Mouse (Mus musculus) lung, postnatal 0 days (tissue): ENCODE results near the gene Plppr1. TPM values are rescaled to one million over a fixed set of nuclear protein-coding genes. Genes with fewer than 3 reads are reported as not detected.

ENCODE experiments used
- ATAC-seq: fragments of 200-750 bp; cut with Nextera tagmentation; 2 replicates; pipeline ENCODE4 v1.8.0; 2017; ENCODE audit warnings: moderate library complexity
- DNase-seq: peaks from one replicate; pipeline ENCODE4 v3.0.0-alpha.2; 2016; ENCODE audit warnings: low spot score
- H3K27ac ChIP-seq: fragments of 300-500 bp; sonication (generic); 2 replicates; pipeline ENCODE4 v1.5.1; 2014; ENCODE audit warnings: antibody characterized with exemption, mild to moderate bottlenecking, low read length, mixed read lengths
- H3K27me3 ChIP-seq: fragments of 300-500 bp; sonication (generic); replicated peaks from 2 replicates; pipeline ENCODE4 v1.6.1; 2014; ENCODE audit warnings: low read length, mixed read lengths; ENCODE audit not compliant: insufficient read depth
- H3K36me3 ChIP-seq: fragments of 300-500 bp; sonication (generic); 2 replicates; pipeline ENCODE4 v1.6.1; 2014; ENCODE audit warnings: low read length, mixed read lengths; ENCODE audit not compliant: insufficient read depth
- H3K4me1 ChIP-seq: fragments of 300-500 bp; sonication (generic); 2 replicates; pipeline ENCODE4 v1.6.1; 2014; ENCODE audit warnings: antibody characterized with exemption, low read depth, low read length, mixed read lengths; ENCODE audit not compliant: insufficient read depth
- H3K4me2 ChIP-seq: fragments of 300-500 bp; sonication (generic); replicated peaks from 2 replicates; pipeline ENCODE4 v1.6.1; 2014; ENCODE audit warnings: low read depth, mild to moderate bottlenecking, low read length, moderate library complexity, mixed read lengths
- H3K4me3 ChIP-seq: fragments of 300-500 bp; sonication (generic); 2 replicates; pipeline ENCODE4 v1.5.1; 2014; ENCODE audit warnings: low read depth, low read length
- H3K9ac ChIP-seq: fragments of 300-500 bp; sonication (generic); replicated peaks from 2 replicates; pipeline ENCODE4 v1.6.1; 2014; ENCODE audit warnings: low read depth, mild to moderate bottlenecking
- H3K9me3 ChIP-seq: fragments of 300-500 bp; sonication (generic); 2 replicates; pipeline ENCODE4 v1.6.1; 2016; ENCODE audit warnings: low read length, mixed read lengths
- CTCF ChIP-seq: IDR thresholded peaks from 2 replicates; pipeline ENCODE4 v1.5.1; 2016; ENCODE audit warnings: antibody characterized with exemption, mild to moderate bottlenecking
- EP300 ChIP-seq: IDR thresholded peaks from 2 replicates; pipeline ENCODE4 v1.6.1; 2016; ENCODE audit warnings: antibody characterized with exemption, mild to moderate bottlenecking, control low read depth
- WGBS: fragments of 180-500 bp; shearing (Covaris S2); extraction: QIAGEN DNeasy Blood & Tissue Kit; methylation state at CpG from one replicate; pipeline ENCODE4 v1.1.7; 2014; 5-methylcytosine and 5-hydroxymethylcytosine counted together
- polyA plus RNA-seq: library from polyadenylated mRNA; unstranded; fragments of >200 nt; fragmentation: Nextera tagmentation; extraction: Ambion mirVana; gene quantifications from 2 replicates; pipeline ENCODE4 v1.2.1, GENCODE M21; 2015

Gene Plppr1
- polyA plus RNA-seq: 0.11 and 0.21 TPM in 2 replicates

GRCm38 (mm10) chr4:49059021-49059401 is at the start of gene Plppr1:
Plppr1 (plus strand) TSS chr4:49059273.
- no peak within 1 kb of the TSS for H3K27ac ChIP-seq
- DNase-seq (peak; percentile 29), ATAC-seq (peak; percentile 67)
- H3K36me3 ChIP-seq: no peaks in the 10 kb centered on the region
- TF ChIP-seq EP300: no peak
- no peak for TF ChIP-seq CTCF
- WGBS: 0% methylated on average over 19 of the region's 21 CpGs
- 0 out of 2 replicates have a peak, but pooled peaks cover 4% of the 10 kb centered on the region for H3K4me1 ChIP-seq
- H3K4me2 ChIP-seq: peak within 1 kb of the TSS; percentile 91
- peak within 1 kb of the TSS; percentile 46 for H3K4me3 ChIP-seq
- H3K9me3 ChIP-seq: no peaks in the 10 kb centered on the region
- H3K9ac ChIP-seq: no peak within 1 kb of the TSS
- H3K27me3 ChIP-seq: peaks cover 6% of the 10 kb centered on the region; the same call in 1 of the 2 replicates

GRCm38 (mm10) chr4:49016701-49017100 is 42.4 kb upstream of the Plppr1 start:
- Histone ChIP-seq H3K36me3 (no peaks in the 10 kb centered on the region), H3K4me2 (no peak overlapping the region), H3K27ac (no peak overlapping the region), H3K9ac (no peak overlapping the region), H3K4me1 (no peaks in the 10 kb centered on the region), H3K9me3 (no peaks in the 10 kb centered on the region), H3K27me3 (no peaks in the 10 kb centered on the region), H3K4me3 (no peak overlapping the region)
- ATAC-seq: no peak
- TF ChIP-seq EP300 (no peak), CTCF (no peak)
- DNase-seq: no peak

- Histone ChIP-seq H3K9me3 (no peaks in the 10 kb centered on the region), H3K4me1 (no peaks in the 10 kb centered on the region), H3K36me3 (no peaks in the 10 kb centered on the region), H3K4me2 (no peak overlapping the region), H3K27me3 (no peaks in the 10 kb centered on the region), H3K27ac (no peak overlapping the region), H3K4me3 (no peak overlapping the region), H3K9ac (no peak overlapping the region)
- TF ChIP-seq CTCF (no peak), EP300 (no peak)
- ATAC-seq (no peak), DNase-seq (no peak)
- 74% methylated on average over 1 of the region's 1 CpGs for WGBS
These were observed 35.9 kb upstream of the Plppr1 start for GRCm38 (mm10) chr4:49023221-49023620.

- WGBS: 43% methylated on average over 4 of the region's 4 CpGs
- Histone ChIP-seq H3K27me3 (no peaks in the 10 kb centered on the region), H3K9ac (no peak overlapping the region), H3K27ac (no peak overlapping the region), H3K36me3 (no peaks in the 10 kb centered on the region), H3K4me2 (no peak overlapping the region), H3K4me1 (no peaks in the 10 kb centered on the region), H3K4me3 (no peak overlapping the region), H3K9me3 (no peaks in the 10 kb centered on the region)
- TF ChIP-seq EP300: no peak
- no peak for TF ChIP-seq CTCF
- ATAC-seq: no peak; the same call in 1 of the 2 replicates
- DNase-seq: no peak
These were observed 20.8 kb upstream of the Plppr1 start for GRCm38 (mm10) chr4:49038311-49038710.

GRCm38 (mm10) chr4:49039854-49040253 is 19.2 kb upstream of the Plppr1 start:
- H3K4me3 ChIP-seq: no peak overlapping the region
- no peaks in the 10 kb centered on the region for H3K36me3 ChIP-seq
- no peaks in the 10 kb centered on the region for H3K27me3 ChIP-seq
- no peak overlapping the region for H3K9ac ChIP-seq
- DNase-seq (no peak), ATAC-seq (no peak)
- TF ChIP-seq CTCF: no peak
- TF ChIP-seq EP300: no peak
- H3K4me1 ChIP-seq: no peaks in the 10 kb centered on the region
- no peaks in the 10 kb centered on the region for H3K9me3 ChIP-seq
- no peak overlapping the region for H3K4me2 ChIP-seq
- WGBS: 78% methylated on average over 3 of the region's 3 CpGs
- no peak overlapping the region for H3K27ac ChIP-seq

- no peaks in the 10 kb centered on the region for H3K27me3 ChIP-seq
- DNase-seq (no peak), ATAC-seq (no peak)
- no peak overlapping the region for H3K4me3 ChIP-seq
- no peaks in the 10 kb centered on the region for H3K4me1 ChIP-seq
- H3K9me3 ChIP-seq: no peaks in the 10 kb centered on the region
- no peaks in the 10 kb centered on the region for H3K36me3 ChIP-seq
- no peak for TF ChIP-seq EP300
- TF ChIP-seq CTCF: no peak
- H3K4me2 ChIP-seq: no peak overlapping the region
- H3K27ac ChIP-seq: no peak overlapping the region
- 56% methylated on average over 1 of the region's 1 CpGs for WGBS
- H3K9ac ChIP-seq: no peak overlapping the region
These were observed 17.4 kb upstream of the Plppr1 start for GRCm38 (mm10) chr4:49041655-49042054.

- H3K9ac ChIP-seq: no peak overlapping the region
- TF ChIP-seq CTCF: no peak
- H3K4me2 ChIP-seq: no peak overlapping the region
- H3K27me3 ChIP-seq: no peaks in the 10 kb centered on the region
- H3K36me3 ChIP-seq: no peaks in the 10 kb centered on the region
- H3K9me3 ChIP-seq: no peaks in the 10 kb centered on the region
- DNase-seq (no peak), ATAC-seq (no peak)
- H3K27ac ChIP-seq: no peak overlapping the region
- no peak overlapping the region for H3K4me3 ChIP-seq
- no peaks in the 10 kb centered on the region for H3K4me1 ChIP-seq
- WGBS: 79% methylated on average over 1 of the region's 1 CpGs
These were observed 8.4 kb upstream of the Plppr1 start for GRCm38 (mm10) chr4:49050628-49051027.
